Mouse (Mus musculus) 3T3-L1 (cell line): ENCODE data around the gene Gria3.

Experiments
- DNase-seq: peaks from one replicate; pipeline ENCODE4 v3.0.0-alpha.2; 2015; ENCODE audit warnings: low read depth, low spot score

The Gria3 gene

DNA sequence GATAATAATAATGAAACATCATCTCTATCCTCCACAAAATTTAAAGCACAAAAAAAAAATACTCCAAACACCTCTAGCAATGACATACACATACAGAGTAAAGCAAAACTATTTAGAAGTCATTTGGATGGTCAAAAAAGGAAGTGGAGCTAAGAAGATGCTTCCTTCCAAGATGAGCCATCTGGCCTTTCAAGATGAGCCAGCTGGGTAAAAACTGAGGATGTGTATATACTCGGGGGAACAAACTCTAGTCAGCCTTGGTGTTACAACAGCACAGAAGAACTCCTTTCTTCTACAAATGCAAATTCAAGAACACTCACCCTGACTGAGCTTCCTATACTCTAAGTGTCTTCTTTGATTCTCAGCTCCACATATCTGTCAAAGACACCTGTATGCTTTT is 172.4 kb downstream of the Gria3 start:
- DNase-seq: no peak

DNA sequence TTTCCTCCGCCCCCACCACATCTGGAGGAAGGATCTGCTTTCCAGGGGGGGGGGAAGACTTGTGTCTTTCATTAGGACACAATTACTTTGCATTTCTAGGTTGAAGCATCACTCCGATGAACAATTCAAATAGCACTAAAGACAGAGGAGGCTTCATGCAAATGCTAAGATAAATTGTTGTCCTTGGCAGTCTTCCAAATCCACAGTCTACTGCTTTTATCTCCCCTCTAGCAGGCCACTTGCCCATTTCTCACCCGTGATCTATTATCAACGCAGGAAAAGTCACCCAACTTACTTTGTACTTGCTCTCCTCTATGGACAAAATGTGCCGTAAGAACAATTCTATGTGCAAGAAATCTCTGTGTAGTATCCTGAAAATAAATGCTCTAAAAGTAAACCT is 178.1 kb downstream of the Gria3 start:
- no peak for DNase-seq

DNA sequence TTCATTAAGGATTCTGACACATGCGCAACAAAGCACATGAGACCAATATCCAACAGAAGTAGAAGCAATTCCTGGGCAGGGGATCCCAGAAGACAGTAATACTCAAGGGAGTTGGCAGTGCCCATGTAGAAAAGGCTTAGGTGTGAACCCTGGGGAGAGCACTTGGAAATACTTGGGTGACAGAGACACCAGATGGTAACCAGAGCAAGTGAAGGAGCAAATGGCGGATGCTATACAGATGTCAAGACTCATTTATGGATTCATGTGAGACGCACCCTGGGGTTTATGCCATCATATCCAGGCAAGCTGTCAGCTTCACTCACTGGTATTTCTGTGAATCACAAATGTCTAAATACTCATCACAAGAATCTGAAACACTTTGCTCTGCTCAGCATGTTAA is 187.0 kb downstream of the Gria3 start:
- no peak for DNase-seq

DNA sequence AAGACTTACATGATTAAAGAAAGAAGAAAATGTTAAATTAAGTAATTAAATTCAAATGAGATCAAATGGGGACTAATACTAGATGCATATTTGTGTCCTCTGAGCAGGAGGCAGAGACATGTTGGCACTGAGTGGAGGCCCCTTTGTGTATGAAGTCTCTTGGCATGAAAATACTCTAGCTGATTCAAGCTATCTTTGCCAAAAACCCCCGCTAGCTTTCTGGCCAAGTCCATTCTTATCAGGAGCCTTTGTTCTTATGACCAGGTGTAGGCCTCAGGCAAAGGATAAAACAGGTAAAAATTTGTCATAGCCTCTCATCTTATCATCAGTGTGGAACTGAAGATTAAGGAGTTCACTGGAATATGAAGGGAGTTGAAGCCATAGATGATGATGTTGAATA is 206.5 kb downstream of the Gria3 start:
- DNase-seq: no peak

DNA sequence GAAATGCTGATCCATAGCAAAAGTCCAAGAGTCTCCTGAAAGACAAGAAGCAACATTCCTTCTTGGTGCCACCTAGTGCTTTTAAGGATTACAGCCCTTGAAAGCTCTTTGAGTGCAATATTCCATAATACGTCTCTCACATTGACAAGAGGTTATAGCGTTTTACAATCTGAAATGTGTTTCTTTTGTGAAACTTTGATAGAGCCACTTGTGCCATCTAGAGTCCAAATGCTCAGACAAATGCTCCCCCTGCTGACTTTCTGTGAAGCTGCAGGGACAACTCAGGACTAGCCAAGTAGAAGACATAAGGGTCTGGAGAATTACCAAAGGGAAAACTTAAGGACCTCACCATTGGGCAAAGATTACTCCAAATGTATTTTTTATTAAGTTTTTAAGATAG is 214.3 kb downstream of the Gria3 start:
- peak; percentile 18 for DNase-seq

DNA sequence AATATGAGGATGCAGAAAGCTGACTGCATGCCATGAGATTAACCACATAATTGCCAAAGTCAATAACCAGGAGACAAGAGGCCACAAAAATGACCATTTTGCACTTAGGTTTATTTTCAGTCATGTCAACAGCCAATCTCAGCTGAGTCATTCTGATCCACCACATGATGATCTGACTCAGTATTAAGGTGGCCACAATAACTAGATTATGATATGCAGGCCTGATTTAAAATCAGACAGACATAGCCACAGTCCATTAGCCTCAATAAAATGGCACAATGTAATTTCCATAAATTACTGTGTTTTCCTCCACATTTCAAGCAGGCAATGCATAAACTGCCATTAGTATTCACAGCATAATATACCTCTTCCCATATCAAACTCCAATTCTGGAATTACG is 216.3 kb downstream of the Gria3 start:
- peak; percentile 9 for DNase-seq

DNA sequence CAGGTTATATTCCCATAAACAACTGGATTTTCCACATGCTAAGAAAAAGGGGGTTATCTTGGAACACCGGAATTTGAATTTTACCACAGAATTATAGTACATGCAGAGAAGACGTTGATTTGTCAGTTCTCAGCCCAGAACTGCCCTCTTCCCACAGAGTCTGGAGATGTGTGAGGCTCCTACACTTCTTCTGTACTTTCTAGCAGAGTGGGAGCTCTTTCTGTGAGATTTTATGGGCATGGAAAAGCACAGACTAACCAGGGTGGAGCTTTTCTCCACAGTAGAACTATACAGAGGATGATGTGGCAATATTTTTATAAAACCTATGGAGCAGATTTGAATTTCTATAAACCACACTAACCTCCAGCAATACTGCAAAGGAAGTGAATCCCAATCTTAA is 217.7 kb downstream of the Gria3 start:
- no peak for DNase-seq

DNA sequence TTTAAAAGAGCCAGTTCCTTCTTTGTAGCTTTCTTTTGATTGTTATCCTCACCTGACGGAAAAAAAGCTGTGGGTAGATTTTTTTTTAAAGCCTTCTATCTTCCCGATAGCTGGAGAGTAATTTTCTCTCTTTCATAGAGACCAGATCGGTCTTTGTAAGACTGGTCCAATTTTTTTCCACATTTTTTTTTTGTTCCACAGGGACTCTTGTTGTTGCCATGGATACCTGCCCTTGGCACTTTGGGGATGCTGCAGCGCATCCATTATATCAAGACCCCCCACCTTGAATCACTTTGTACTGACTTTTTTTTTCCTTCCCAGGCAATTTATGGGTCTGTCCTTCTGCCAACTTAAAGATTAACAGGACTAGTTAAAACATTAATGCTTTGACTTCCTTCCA is 232.9 kb downstream of the Gria3 start:
- DNase-seq: no peak

DNA sequence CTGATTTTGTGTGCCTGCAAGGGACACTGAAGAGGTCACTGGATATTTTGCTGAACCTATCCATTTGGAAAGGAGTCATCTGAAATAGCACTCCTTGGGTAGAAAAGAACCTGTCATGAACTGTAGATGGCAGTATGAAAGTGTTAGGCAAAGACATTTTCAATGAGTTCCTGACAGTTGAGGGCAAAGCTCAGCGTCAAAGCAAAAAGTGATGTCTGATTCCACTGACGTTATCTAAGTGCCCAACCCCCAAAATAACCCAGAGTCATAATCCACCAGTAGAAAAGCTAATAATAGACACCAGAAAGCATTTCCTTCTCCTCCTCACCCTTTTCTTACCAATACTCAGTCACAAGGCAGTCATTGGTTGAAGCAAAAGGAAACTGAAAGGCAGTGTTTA is 244.3 kb downstream of the Gria3 start:
- no peak for DNase-seq

DNA sequence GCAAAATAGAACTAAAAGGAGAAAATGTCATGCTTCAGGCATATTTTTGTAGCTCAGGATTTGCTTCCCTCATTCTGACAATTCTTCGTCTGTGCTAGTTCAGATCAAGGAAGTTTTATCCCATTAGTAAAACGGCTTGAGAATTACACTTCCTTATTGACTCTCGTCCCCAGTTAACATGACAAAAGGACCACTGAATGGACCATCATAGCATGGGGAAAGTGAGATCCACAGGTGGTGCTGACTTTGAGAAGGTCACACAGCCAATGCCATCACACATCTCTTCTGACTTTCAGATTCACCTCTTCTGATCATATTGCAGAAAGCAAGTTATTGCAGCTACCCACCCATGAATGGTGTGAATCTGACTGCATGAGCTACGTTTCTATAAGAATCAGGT is 257.1 kb downstream of the Gria3 start:
- no peak for DNase-seq

DNA sequence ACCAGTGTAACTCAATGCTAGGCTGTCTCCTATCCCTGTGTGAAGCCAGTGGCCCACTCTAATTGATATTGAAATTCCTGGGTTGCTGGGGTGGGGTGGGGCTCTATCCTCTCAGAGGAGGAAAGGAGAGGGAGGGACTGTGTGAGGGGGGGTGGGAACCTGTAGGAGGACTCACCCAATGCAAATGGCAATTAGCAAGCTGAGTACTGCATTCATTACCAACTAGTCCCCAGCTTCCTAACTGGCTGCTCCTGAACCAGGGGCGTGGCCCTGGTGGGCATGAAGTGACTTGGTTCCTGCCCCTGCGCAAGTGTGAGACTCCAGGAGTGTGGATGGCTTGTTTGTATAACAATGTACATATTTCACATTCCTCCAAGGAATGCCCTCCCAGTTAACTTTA is 288.2 kb downstream of the Gria3 start:
- no peak for DNase-seq

DNA sequence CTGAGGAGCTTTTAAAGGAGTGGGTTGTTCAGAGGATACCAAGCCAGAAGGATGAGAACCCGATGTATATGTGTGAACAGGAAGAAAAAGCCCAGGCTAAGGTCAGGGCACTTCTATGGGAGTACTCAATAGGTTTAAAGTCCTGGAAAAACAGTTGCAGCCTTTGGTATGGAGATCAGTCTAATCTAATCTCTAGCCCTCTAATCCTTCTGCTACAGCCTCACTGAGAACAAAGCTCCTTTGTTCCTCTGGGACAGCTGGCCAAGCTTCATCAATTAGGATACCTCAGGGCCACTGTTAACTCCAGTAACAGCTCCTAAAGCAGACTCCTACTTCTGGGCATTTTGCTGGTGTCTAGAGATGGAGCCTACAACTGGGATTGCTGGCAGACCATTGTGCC is 291.4 kb downstream of the Gria3 start:
- DNase-seq: no peak
